Mouse (Mus musculus): ENCODE data around the gene Nt5c2. TPM values are rescaled to one million over a fixed set of nuclear protein-coding genes. Genes with fewer than 3 reads are reported as not detected.
A peak's percentile ranks its signal among the peaks of the same experiment; 100 is the strongest.

The Nt5c2 gene
- polyA plus RNA-seq, 1 experiment: 10.2 TPM

GRCm38 (mm10) chr19:46944341-46944740, 70.6 kb downstream of the Nt5c2 start:
- peaks cover 8% of the 10 kb centered on the region for H3K36me3 ChIP-seq (ENCODE audit: control insufficient read depth, insufficient read depth, low read length)
- no peak for TF ChIP-seq POLR2A (IDR thresholded peaks at IDR 0.05; ENCODE audit: low read depth, low read length)
- TF ChIP-seq CTCF (IDR thresholded peaks at IDR 0.05; ENCODE audit: extremely low read depth, insufficient read depth, insufficient read length, insufficient replicate concordance): no peak
- 91% methylated on average over 6 of the region's 6 CpGs for WGBS
- H3K27ac ChIP-seq (ENCODE audit: insufficient read depth, low read length): no peak overlapping the region
- DNase-seq (ENCODE audit: low read depth in 1 of 2, low spot score in 2 of 2): no peak
- no peaks in the 10 kb centered on the region for H3K27me3 ChIP-seq (ENCODE audit: control insufficient read depth, insufficient read depth, low read length)
- H3K4me1 ChIP-seq (ENCODE audit: control insufficient read depth, insufficient read depth, insufficient read length): no peaks in the 10 kb centered on the region
- H3K4me3 ChIP-seq (ENCODE audit: extremely low read depth, insufficient read depth, insufficient read length): no peak overlapping the region

- DNase-seq (ENCODE audit: low read depth in 1 of 2, low spot score in 2 of 2): no peak
- no peaks in the 10 kb centered on the region for H3K27me3 ChIP-seq (ENCODE audit: control insufficient read depth, insufficient read depth, low read length)
- 69% methylated on average over 6 of the region's 6 CpGs for WGBS
- H3K36me3 ChIP-seq (ENCODE audit: control insufficient read depth, insufficient read depth, low read length): peaks cover 2% of the 10 kb centered on the region; the same call in 1 of the 2 replicates
- TF ChIP-seq POLR2A (IDR thresholded peaks at IDR 0.05; ENCODE audit: low read depth, low read length) (no peak), CTCF (IDR thresholded peaks at IDR 0.05; ENCODE audit: extremely low read depth, insufficient read depth, insufficient read length, insufficient replicate concordance) (no peak)
- H3K4me3 ChIP-seq (ENCODE audit: extremely low read depth, insufficient read depth, insufficient read length): no peak overlapping the region
- H3K27ac ChIP-seq (ENCODE audit: insufficient read depth, low read length): no peak overlapping the region
- no peaks in the 10 kb centered on the region for H3K4me1 ChIP-seq (ENCODE audit: control insufficient read depth, insufficient read depth, insufficient read length)
Observed at GRCm38 (mm10) chr19:46937173-46937572, 77.8 kb downstream of the Nt5c2 start.

GRCm38 (mm10) chr19:46934025-46934424, 80.9 kb downstream of the Nt5c2 start:
- no peaks in the 10 kb centered on the region for H3K27me3 ChIP-seq (ENCODE audit: control insufficient read depth, insufficient read depth, low read length)
- H3K4me1 ChIP-seq (ENCODE audit: control insufficient read depth, insufficient read depth, insufficient read length): 0 out of 2 replicates have a peak, but pooled peaks cover 2% of the 10 kb centered on the region
- DNase-seq (ENCODE audit: low read depth in 1 of 2, low spot score in 2 of 2): no peak
- no peak overlapping the region for H3K27ac ChIP-seq (ENCODE audit: insufficient read depth, low read length)
- H3K36me3 ChIP-seq (ENCODE audit: control insufficient read depth, insufficient read depth, low read length): no peaks in the 10 kb centered on the region
- WGBS: 31% methylated on average over 4 of the region's 4 CpGs
- TF ChIP-seq CTCF (IDR thresholded peaks at IDR 0.05; ENCODE audit: extremely low read depth, insufficient read depth, insufficient read length, insufficient replicate concordance): no peak
- TF ChIP-seq POLR2A (IDR thresholded peaks at IDR 0.05; ENCODE audit: low read depth, low read length): no peak
- H3K4me3 ChIP-seq (ENCODE audit: extremely low read depth, insufficient read depth, insufficient read length): no peak overlapping the region

GRCm38 (mm10) chr19:46932608-46933007, 82.3 kb downstream of the Nt5c2 start:
- H3K27me3 ChIP-seq (ENCODE audit: control insufficient read depth, insufficient read depth, low read length): no peaks in the 10 kb centered on the region
- H3K36me3 ChIP-seq (ENCODE audit: control insufficient read depth, insufficient read depth, low read length): no peaks in the 10 kb centered on the region
- TF ChIP-seq POLR2A (IDR thresholded peaks at IDR 0.05; ENCODE audit: low read depth, low read length) (no peak), CTCF (IDR thresholded peaks at IDR 0.05; ENCODE audit: extremely low read depth, insufficient read depth, insufficient read length, insufficient replicate concordance) (no peak)
- no peak overlapping the region for H3K4me3 ChIP-seq (ENCODE audit: extremely low read depth, insufficient read depth, insufficient read length)
- H3K27ac ChIP-seq (ENCODE audit: insufficient read depth, low read length): no peak overlapping the region
- 80% methylated on average over 5 of the region's 5 CpGs for WGBS
- DNase-seq (ENCODE audit: low read depth in 1 of 2, low spot score in 2 of 2): no peak
- 0 out of 2 replicates have a peak, but pooled peaks cover 3% of the 10 kb centered on the region for H3K4me1 ChIP-seq (ENCODE audit: control insufficient read depth, insufficient read depth, insufficient read length)

- no peaks in the 10 kb centered on the region for H3K36me3 ChIP-seq (ENCODE audit: control insufficient read depth, insufficient read depth, low read length)
- 90% methylated on average over 5 of the region's 5 CpGs for WGBS
- TF ChIP-seq POLR2A (IDR thresholded peaks at IDR 0.05; ENCODE audit: low read depth, low read length) (no peak), CTCF (IDR thresholded peaks at IDR 0.05; ENCODE audit: extremely low read depth, insufficient read depth, insufficient read length, insufficient replicate concordance) (no peak)
- no peak overlapping the region for H3K4me3 ChIP-seq (ENCODE audit: extremely low read depth, insufficient read depth, insufficient read length)
- no peaks in the 10 kb centered on the region for H3K27me3 ChIP-seq (ENCODE audit: control insufficient read depth, insufficient read depth, low read length)
- H3K27ac ChIP-seq (ENCODE audit: insufficient read depth, low read length): no peak overlapping the region
- H3K4me1 ChIP-seq (ENCODE audit: control insufficient read depth, insufficient read depth, insufficient read length): peaks cover 4% of the 10 kb centered on the region; the same call in 1 of the 2 replicates
- no peak for DNase-seq (ENCODE audit: low read depth in 1 of 2, low spot score in 2 of 2)
Observed at GRCm38 (mm10) chr19:46930026-46930425, 84.9 kb downstream of the Nt5c2 start.

GRCm38 (mm10) chr19:46929044-46929587, 85.8 kb downstream of the Nt5c2 start:
- TF ChIP-seq CTCF (IDR thresholded peaks at IDR 0.05; ENCODE audit: extremely low read depth, insufficient read depth, insufficient read length, insufficient replicate concordance) (no peak), POLR2A (IDR thresholded peaks at IDR 0.05; ENCODE audit: low read depth, low read length) (no peak)
- H3K27me3 ChIP-seq (ENCODE audit: control insufficient read depth, insufficient read depth, low read length): no peaks in the 10 kb centered on the region
- peaks cover 4% of the 10 kb centered on the region; the same call in 1 of the 2 replicates for H3K4me1 ChIP-seq (ENCODE audit: control insufficient read depth, insufficient read depth, insufficient read length)
- no peak overlapping the region for H3K4me3 ChIP-seq (ENCODE audit: extremely low read depth, insufficient read depth, insufficient read length)
- no peaks in the 10 kb centered on the region for H3K36me3 ChIP-seq (ENCODE audit: control insufficient read depth, insufficient read depth, low read length)
- DNase-seq (ENCODE audit: low read depth in 1 of 2, low spot score in 2 of 2): peak in 1 of 2 experiments; percentile 5
- 28% methylated on average over 6 of the region's 6 CpGs for WGBS
- no peak overlapping the region for H3K27ac ChIP-seq (ENCODE audit: insufficient read depth, low read length)

- no peak overlapping the region for H3K27ac ChIP-seq (ENCODE audit: insufficient read depth, low read length)
- DNase-seq (ENCODE audit: low read depth in 1 of 2, low spot score in 2 of 2): no peak
- 71% methylated on average over 4 of the region's 4 CpGs for WGBS
- no peak overlapping the region for H3K4me3 ChIP-seq (ENCODE audit: extremely low read depth, insufficient read depth, insufficient read length)
- H3K36me3 ChIP-seq (ENCODE audit: control insufficient read depth, insufficient read depth, low read length): no peaks in the 10 kb centered on the region
- H3K4me1 ChIP-seq (ENCODE audit: control insufficient read depth, insufficient read depth, insufficient read length): peaks cover 4% of the 10 kb centered on the region; the same call in 1 of the 2 replicates
- TF ChIP-seq CTCF (IDR thresholded peaks at IDR 0.05; ENCODE audit: extremely low read depth, insufficient read depth, insufficient read length, insufficient replicate concordance): no peak
- TF ChIP-seq POLR2A (IDR thresholded peaks at IDR 0.05; ENCODE audit: low read depth, low read length): no peak
- H3K27me3 ChIP-seq (ENCODE audit: control insufficient read depth, insufficient read depth, low read length): no peaks in the 10 kb centered on the region
Observed at GRCm38 (mm10) chr19:46928136-46928535, 86.8 kb downstream of the Nt5c2 start.

All from spleen, adult 2 months (tissue).